Mouse (Mus musculus): ENCODE measurements around the gene Mreg. TPM values are rescaled to one million over a fixed set of nuclear protein-coding genes. Genes with fewer than 3 reads are reported as not detected.

Gene Mreg
- polyA plus RNA-seq, 1 experiment from 2014 or later: 6.2 TPM

GRCm38 (mm10) chr1:72196626-72197359, 15.3 kb downstream of the Mreg start:
- TF ChIP-seq CTCF (IDR thresholded peaks at IDR 0.05; ENCODE audit: low read depth): no peak
- H3K4me3 ChIP-seq (replicated peaks; ENCODE audit: low read depth, low read length): no peak overlapping the region
- no peaks in the 10 kb centered on the region for H3K27me3 ChIP-seq (ENCODE audit: insufficient read depth, low read length)
- no peak overlapping the region for H3K4me2 ChIP-seq (ENCODE audit: low read length)
- no peaks in the 10 kb centered on the region for H3K36me3 ChIP-seq (ENCODE audit: insufficient read depth, low read length)
- H3K4me1 ChIP-seq (replicated peaks; ENCODE audit: insufficient read depth, low read length): no peaks in the 10 kb centered on the region
- no peak overlapping the region for H3K27ac ChIP-seq
- ATAC-seq (replicated peaks; ENCODE audit: low FRiP score, low read depth) (no peak), DNase-seq (ENCODE audit: low spot score) (no peak)
- no peak overlapping the region for H3K9ac ChIP-seq (ENCODE audit: low read depth, low read length)
- WGBS: 66% methylated on average over 10 of the region's 10 CpGs
- no peaks in the 10 kb centered on the region for H3K9me3 ChIP-seq (replicated peaks; ENCODE audit: low read length)

GRCm38 (mm10) chr1:72196123-72196522, 16.0 kb downstream of the Mreg start:
- no peak for ATAC-seq (replicated peaks; ENCODE audit: low FRiP score, low read depth)
- WGBS: 71% methylated on average over 5 of the region's 5 CpGs

GRCm38 (mm10) chr1:72191449-72191848, 20.7 kb downstream of the Mreg start:
- DNase-seq (ENCODE audit: low spot score) (no peak), ATAC-seq (replicated peaks; ENCODE audit: low FRiP score, low read depth) (no peak)
- Histone ChIP-seq H3K4me2 (ENCODE audit: low read length) (no peak overlapping the region), H3K27ac (no peak overlapping the region), H3K36me3 (ENCODE audit: insufficient read depth, low read length) (no peaks in the 10 kb centered on the region), H3K9me3 (replicated peaks; ENCODE audit: low read length) (no peaks in the 10 kb centered on the region), H3K9ac (ENCODE audit: low read depth, low read length) (no peak overlapping the region), H3K4me3 (replicated peaks; ENCODE audit: low read depth, low read length) (no peak overlapping the region), H3K4me1 (replicated peaks; ENCODE audit: insufficient read depth, low read length) (no peaks in the 10 kb centered on the region), H3K27me3 (ENCODE audit: insufficient read depth, low read length) (no peaks in the 10 kb centered on the region)
- TF ChIP-seq CTCF (IDR thresholded peaks at IDR 0.05; ENCODE audit: low read depth): no peak
- 86% methylated on average over 8 of the region's 8 CpGs for WGBS

More at GRCm38 (mm10) chr1:72196123-72196522, 16.0 kb downstream of the Mreg start:
- Histone ChIP-seq H3K4me2 (ENCODE audit: low read length) (no peak overlapping the region), H3K9ac (ENCODE audit: low read depth, low read length) (no peak overlapping the region), H3K36me3 (ENCODE audit: insufficient read depth, low read length) (no peaks in the 10 kb centered on the region), H3K4me1 (replicated peaks; ENCODE audit: insufficient read depth, low read length) (no peaks in the 10 kb centered on the region), H3K27ac (no peak overlapping the region), H3K27me3 (ENCODE audit: insufficient read depth, low read length) (no peaks in the 10 kb centered on the region), H3K4me3 (replicated peaks; ENCODE audit: low read depth, low read length) (no peak overlapping the region), H3K9me3 (replicated peaks; ENCODE audit: low read length) (no peaks in the 10 kb centered on the region)
- no peak for DNase-seq (ENCODE audit: low spot score)
- no peak for TF ChIP-seq CTCF (IDR thresholded peaks at IDR 0.05; ENCODE audit: low read depth)

DNA sequence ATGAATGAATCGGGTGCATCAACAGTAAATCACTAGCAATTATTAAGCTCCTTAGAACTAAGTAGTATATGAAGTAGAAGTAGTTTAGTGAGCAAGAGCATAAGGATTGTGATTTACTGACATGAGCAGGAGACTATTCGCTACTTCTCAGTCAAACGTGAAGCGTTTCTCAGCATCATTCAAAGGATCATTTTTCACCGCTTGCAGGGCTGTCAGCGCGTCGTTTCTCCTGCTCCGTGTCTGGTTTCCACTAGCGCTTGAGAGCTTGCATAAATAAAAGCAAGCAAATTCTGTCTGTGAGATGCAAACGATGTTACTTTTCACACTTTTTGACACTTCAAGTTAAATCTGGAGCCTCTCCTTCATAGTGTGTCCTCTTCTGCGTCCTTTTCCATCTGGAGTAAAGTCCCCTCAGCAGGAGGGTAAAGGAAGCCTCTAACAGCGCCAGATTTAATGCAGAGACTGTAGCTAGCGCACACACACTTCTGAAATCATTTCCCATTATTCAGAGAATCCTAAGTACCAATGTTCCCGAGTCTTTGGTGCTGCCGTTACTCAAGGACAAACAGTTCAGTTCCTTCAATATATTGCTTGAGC, 23.9 kb downstream of the Mreg start:
- Histone ChIP-seq H3K4me2 (ENCODE audit: low read length) (peak overlapping the region; percentile 8), H3K27ac (no peak overlapping the region), H3K9me3 (replicated peaks; ENCODE audit: low read length) (no peaks in the 10 kb centered on the region), H3K4me1 (replicated peaks; ENCODE audit: insufficient read depth, low read length) (no peaks in the 10 kb centered on the region), H3K27me3 (ENCODE audit: insufficient read depth, low read length) (no peaks in the 10 kb centered on the region), H3K9ac (ENCODE audit: low read depth, low read length) (no peak overlapping the region), H3K4me3 (replicated peaks; ENCODE audit: low read depth, low read length) (no peak overlapping the region), H3K36me3 (ENCODE audit: insufficient read depth, low read length) (no peaks in the 10 kb centered on the region)
- WGBS: 33% methylated on average over 16 of the region's 16 CpGs
- DNase-seq (ENCODE audit: low spot score): peak; percentile 34
- no peak for TF ChIP-seq CTCF (IDR thresholded peaks at IDR 0.05; ENCODE audit: low read depth)
- ATAC-seq (replicated peaks; ENCODE audit: low FRiP score, low read depth): no peak

DNA sequence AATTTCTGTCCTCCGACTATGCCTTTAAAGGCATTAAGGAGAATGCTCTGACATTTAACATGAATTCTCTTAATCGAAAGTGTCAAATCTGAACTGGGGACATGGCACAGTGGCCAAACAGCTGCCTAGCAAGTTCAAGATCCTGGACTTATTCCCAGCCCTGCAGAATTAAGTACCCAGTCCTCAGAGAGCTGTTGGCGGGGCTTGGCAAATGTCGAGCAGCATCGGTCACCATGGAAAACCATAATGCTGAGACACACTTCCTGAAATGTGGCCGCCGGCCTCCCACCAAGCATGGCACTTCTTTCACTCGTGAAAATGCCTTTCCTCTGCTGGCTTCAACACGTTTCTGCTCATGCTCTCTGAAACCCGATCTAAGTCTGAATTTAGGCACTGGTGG, 24.6 kb downstream of the Mreg start:
- Histone ChIP-seq H3K4me2 (ENCODE audit: low read length) (peak overlapping the region; percentile 8; the same call in 1 of the 2 replicates), H3K4me3 (replicated peaks; ENCODE audit: low read depth, low read length) (no peak overlapping the region), H3K27me3 (ENCODE audit: insufficient read depth, low read length) (no peaks in the 10 kb centered on the region), H3K4me1 (replicated peaks; ENCODE audit: insufficient read depth, low read length) (no peaks in the 10 kb centered on the region), H3K27ac (no peak overlapping the region), H3K36me3 (ENCODE audit: insufficient read depth, low read length) (no peaks in the 10 kb centered on the region), H3K9ac (ENCODE audit: low read depth, low read length) (no peak overlapping the region), H3K9me3 (replicated peaks; ENCODE audit: low read length) (no peaks in the 10 kb centered on the region)
- no peak for TF ChIP-seq CTCF (IDR thresholded peaks at IDR 0.05; ENCODE audit: low read depth)
- no peak for ATAC-seq (replicated peaks; ENCODE audit: low FRiP score, low read depth)
- DNase-seq (ENCODE audit: low spot score): no peak
- 49% methylated on average over 10 of the region's 10 CpGs for WGBS

DNA sequence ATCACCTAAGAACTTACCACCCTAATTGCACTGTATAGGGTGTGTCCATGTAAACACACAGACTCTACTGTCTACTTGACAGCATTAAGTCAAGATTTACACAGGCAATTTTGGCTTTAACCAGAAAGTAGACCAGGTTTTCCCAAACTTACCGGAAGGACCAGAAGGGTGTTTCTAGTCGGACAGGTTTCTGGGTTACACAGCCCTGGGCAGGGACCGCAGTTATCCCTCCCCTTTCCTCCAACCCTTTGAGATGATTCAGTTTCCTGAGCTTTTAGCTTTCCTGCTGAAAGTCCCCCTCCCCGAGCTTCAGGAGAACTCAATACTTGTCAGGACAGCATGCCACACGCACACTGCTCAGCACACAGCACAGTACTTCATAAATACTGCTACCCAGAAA, 26.0 kb downstream of the Mreg start:
- no peak overlapping the region for H3K27ac ChIP-seq
- H3K4me2 ChIP-seq (ENCODE audit: low read length): no peak overlapping the region
- no peaks in the 10 kb centered on the region for H3K27me3 ChIP-seq (ENCODE audit: insufficient read depth, low read length)
- H3K9me3 ChIP-seq (replicated peaks; ENCODE audit: low read length): no peaks in the 10 kb centered on the region
- no peak for TF ChIP-seq CTCF (IDR thresholded peaks at IDR 0.05; ENCODE audit: low read depth)
- 73% methylated on average over 5 of the region's 5 CpGs for WGBS
- ATAC-seq (replicated peaks; ENCODE audit: low FRiP score, low read depth) (no peak), DNase-seq (ENCODE audit: low spot score) (no peak)
- 0 out of 2 replicates have a peak, but pooled peaks cover 4% of the 10 kb centered on the region for H3K4me1 ChIP-seq (replicated peaks; ENCODE audit: insufficient read depth, low read length)
- no peak overlapping the region for H3K9ac ChIP-seq (ENCODE audit: low read depth, low read length)
- H3K4me3 ChIP-seq (replicated peaks; ENCODE audit: low read depth, low read length): no peak overlapping the region
- no peaks in the 10 kb centered on the region for H3K36me3 ChIP-seq (ENCODE audit: insufficient read depth, low read length)
